Mouse (Mus musculus) layer of hippocampus, adult 8-10 months (tissue): Measurements from ENCODE around the gene Swi5. TPM values are rescaled to one million over a fixed set of nuclear protein-coding genes. Genes with fewer than 3 reads are reported as not detected.

Experiments used
- microRNA-seq, 2 experiments: library from miRNA; unstranded; fragments of <30 nt; microRNA quantifications; one replicate each; pipeline ENCODE4 v1.2.0; 2022
- total RNA-seq, 4 experiments: library from RNA; stranded (reverse); gene quantifications; 2 replicates each; pipeline ENCODE4 v1.2.4; 2022

The Swi5 gene
- total RNA-seq, 4 experiments from 2014 or later = 192 to 208 (median 196) TPM

Small RNAs within 50 kb of the gene (microRNA-seq; reads per million reads assigned to microRNA genes)
- gene Gm23363 (0 to 1.6 reads per million in 2 experiments), gene Mir199b (0.51 to 0.64 reads per million in 2 experiments)

Other genes starting within 250 kb of the Swi5 start
- 1 to 10 TPM; 4.3 to 6.2 (median 5.3) TPM for gene Fam78a, start 203.2 kb downstream of the Swi5 start, total RNA-seq
- 10 to 100 TPM; 21.2 to 24.0 (median 23.4) TPM for gene Plpp7, start 192.5 kb downstream of the Swi5 start, total RNA-seq
- gene Prrc2b, start 137.0 kb downstream of the Swi5 start, total RNA-seq = 100 to 1,000 TPM; 266 to 288 (median 278) TPM
- 10 to 100 TPM; 21.4 to 31.1 (median 26.2) TPM for gene Pomt1, start 51.5 kb downstream of the Swi5 start, total RNA-seq
- gene Uck1, start 27.9 kb downstream of the Swi5 start, total RNA-seq = 10 to 100 TPM; 48.6 to 60.0 (median 54.5) TPM
- gene Golga2, start 691 bp downstream of the Swi5 start, total RNA-seq = 10 to 100 TPM; 88.0 to 97.6 (median 92.3) TPM
- 100 to 1,000 TPM in 1 of 4 experiments, 10 to 100 TPM in 3; 82.9 to 103 (median 90.5) TPM for gene Ciz1, start 64.3 kb upstream of the Swi5 start, total RNA-seq
- 1,000 to 10,000 TPM; 1,146 to 1,253 (median 1,200) TPM for gene Dnm1, start 65.3 kb upstream of the Swi5 start, total RNA-seq
- 100 to 1,000 TPM; 144 to 174 (median 164) TPM for gene 1110008P14Rik, start 93.9 kb upstream of the Swi5 start, total RNA-seq
- gene Lcn2, start 100.2 kb upstream of the Swi5 start, total RNA-seq = 1 to 10 TPM in 2 of 4 experiments, under 1 TPM in 1, not detected in 1; 0.35 to 2.8 (median 2.0) TPM
- gene Ptges2, start 107.8 kb upstream of the Swi5 start, total RNA-seq = 10 to 100 TPM; 36.5 to 40.0 (median 38.2) TPM
- 1 to 10 TPM; 3.2 to 4.7 (median 4.2) TPM for gene Naif1, start 162.4 kb upstream of the Swi5 start, total RNA-seq
- 10 to 100 TPM; 55.0 to 60.7 (median 55.9) TPM for gene Slc25a25, start 163.4 kb upstream of the Swi5 start, total RNA-seq
- gene Fam102a, start 247.3 kb upstream of the Swi5 start, total RNA-seq = 10 to 100 TPM; 69.9 to 81.1 (median 75.7) TPM